Mouse (Mus musculus): ENCODE results near the gene Ppp6r1. TPM values are rescaled to one million over a fixed set of nuclear protein-coding genes. Genes with fewer than 3 reads are reported as not detected.
"Not testable (repeated sequence)": the region's sequence is repeated elsewhere in the genome, so short reads cannot be mapped to it uniquely, and the experiment has no call there.

Gene Ppp6r1
- total RNA-seq, 2 experiments from 2014 or later: 79.2 to 98.8 TPM

GRCm38 (mm10) chr7:4623544-4624189 is 35.2 kb downstream of the Ppp6r1 start:
- DNase-seq (ENCODE audit: low spot score in 2 of 2): peak in 1 of 2 experiments; percentile 53

GRCm38 (mm10) chr7:4619979-4620378 is 38.8 kb downstream of the Ppp6r1 start:
- DNase-seq (ENCODE audit: low spot score in 2 of 2): peak in 1 of 2 experiments; percentile 33

- DNase-seq (ENCODE audit: low spot score in 2 of 2): no peak
These were observed 44.9 kb downstream of the Ppp6r1 start for GRCm38 (mm10) chr7:4613740-4614403.

- no peak for DNase-seq (ENCODE audit: low spot score in 2 of 2)
These were observed 45.9 kb downstream of the Ppp6r1 start for GRCm38 (mm10) chr7:4612956-4613355.

GRCm38 (mm10) chr7:4612386-4612785 is 46.4 kb downstream of the Ppp6r1 start:
- no peak for DNase-seq (ENCODE audit: low spot score in 2 of 2)

- DNase-seq (ENCODE audit: low spot score in 2 of 2): no peak
These were observed 46.9 kb downstream of the Ppp6r1 start for GRCm38 (mm10) chr7:4611921-4612341.

- DNase-seq (ENCODE audit: low spot score in 2 of 2): no peak
These were observed 47.3 kb downstream of the Ppp6r1 start for GRCm38 (mm10) chr7:4611511-4611910.

GRCm38 (mm10) chr7:4608002-4608401 is 50.8 kb downstream of the Ppp6r1 start:
- DNase-seq (ENCODE audit: low spot score in 2 of 2): no peak

GRCm38 (mm10) chr7:4603873-4604272 is 54.9 kb downstream of the Ppp6r1 start, which contains the start of gene Ptprh:
Gene Ptprh, minus strand, starts transcription at chr7:4604041.
- DNase-seq (ENCODE audit: low spot score in 2 of 2): no peak

GRCm38 (mm10) chr7:4602969-4603368 is 55.9 kb downstream of the Ppp6r1 start:
- DNase-seq (ENCODE audit: low spot score in 2 of 2): no peak

GRCm38 (mm10) chr7:4597046-4597445 is 61.8 kb downstream of the Ppp6r1 start:
- not testable (repeated sequence) for DNase-seq (ENCODE audit: low spot score in 2 of 2)

Other genes with a start within 250 kb of the Ppp6r1 start
- 10 to 100 TPM; 22.0 to 26.1 TPM for gene Rdh13, start 213.4 kb downstream of the Ppp6r1 start, total RNA-seq (2021)
- gene Eps8l1, start 198.3 kb downstream of the Ppp6r1 start, total RNA-seq (2021): 1 to 10 TPM; 2.6 to 3.0 TPM
- 10 to 100 TPM; 95.9 to 96.6 TPM for gene Ppp1r12c, start 157.3 kb downstream of the Ppp6r1 start, total RNA-seq (2021)
- gene Tnnt1, start 142.6 kb downstream of the Ppp6r1 start, total RNA-seq (2021): 1 to 10 TPM in 1 of 2 experiments, under 1 TPM in 1; 0.50 to 1.4 TPM
- gene Tnni3, start 134.8 kb downstream of the Ppp6r1 start, total RNA-seq (2021): under 1 TPM in 1 of 2 experiments, not detected in 1; 0.66 TPM
- 1 to 10 TPM in 1 of 2 experiments, under 1 TPM in 1; 0.51 to 1.2 TPM for gene Dnaaf3, start 126.6 kb downstream of the Ppp6r1 start, total RNA-seq (2021)
- 1 to 10 TPM; 7.0 to 7.5 TPM for gene Syt5, start 111.5 kb downstream of the Ppp6r1 start, total RNA-seq (2021)
- gene Ptprh, start 55.0 kb downstream of the Ppp6r1 start, total RNA-seq (2021): not detected
- 1 to 10 TPM; 7.4 to 9.6 TPM for gene Tmem86b, start 27.6 kb downstream of the Ppp6r1 start, total RNA-seq (2021)
- gene Hspbp1, start 26.0 kb upstream of the Ppp6r1 start, total RNA-seq (2021): 10 to 100 TPM; 47.8 TPM
- 1 to 10 TPM; 4.0 to 5.3 TPM for gene Brsk1, start 31.6 kb upstream of the Ppp6r1 start, total RNA-seq (2021)
- under 1 TPM; 0.36 to 0.38 TPM for gene Tmem150b, start 66.2 kb upstream of the Ppp6r1 start, total RNA-seq (2021)
- gene Kmt5c, start 81.1 kb upstream of the Ppp6r1 start, total RNA-seq (2021): 10 to 100 TPM; 34.5 to 35.3 TPM
- gene Cox6b2, start 94.1 kb upstream of the Ppp6r1 start, total RNA-seq (2021): 10 to 100 TPM in 1 of 2 experiments, 1 to 10 TPM in 1; 7.6 to 10.6 TPM
- not detected for gene Fam71e2, start 112.3 kb upstream of the Ppp6r1 start, total RNA-seq (2021)
- under 1 TPM; 0.17 to 0.51 TPM for gene Il11, start 123.8 kb upstream of the Ppp6r1 start, total RNA-seq (2021)
- gene Tmem190, start 123.9 kb upstream of the Ppp6r1 start, total RNA-seq (2021): not detected
- 10 to 100 TPM in 1 of 2 experiments, 1 to 10 TPM in 1; 6.5 to 12.1 TPM for gene Tmem238, start 130.6 kb upstream of the Ppp6r1 start, total RNA-seq (2021)
- 100 to 1,000 TPM; 849 to 923 TPM for gene Rpl28, start 133.9 kb upstream of the Ppp6r1 start, total RNA-seq (2021)
- gene Ube2s, start 153.6 kb upstream of the Ppp6r1 start, total RNA-seq (2021): 100 to 1,000 TPM; 119 to 128 TPM
- gene Shisa7, start 185.7 kb upstream of the Ppp6r1 start, total RNA-seq (2021): 1 to 10 TPM; 2.1 to 2.4 TPM
- gene Isoc2b, start 211.2 kb upstream of the Ppp6r1 start, total RNA-seq (2021): 10 to 100 TPM in 1 of 2 experiments, 1 to 10 TPM in 1; 9.6 to 18.3 TPM
- gene Isoc2a, start 218.1 kb upstream of the Ppp6r1 start, total RNA-seq (2021): 10 to 100 TPM; 32.7 to 38.0 TPM
- not detected for gene Gm36210, start 247.5 kb upstream of the Ppp6r1 start, total RNA-seq (2021)

Data from adrenal gland, adult 18-20 months (tissue).